Mouse (Mus musculus) frontal cortex, adult 2 months (tissue): ENCODE results near the gene Hsph1. TPM values are rescaled to one million over a fixed set of nuclear protein-coding genes. Genes with fewer than 3 reads are reported as not detected.

Experiments
- DNase-seq, 2 experiments: peaks; one replicate each; pipeline ENCODE4 v3.0.0; 2022; ENCODE audit warnings: low spot score in 1 of 2; ENCODE audit errors: extremely low spot score in 1 of 2
- polyA plus RNA-seq: library from polyadenylated mRNA; depleted of rRNA; stranded (reverse); fragments of >200 nt; gene quantifications from 2 replicates; pipeline ENCODE4 v1.2.3, GENCODE M21; 2012

The Hsph1 gene
- polyA plus RNA-seq, 1 experiment = 200 TPM

- DNase-seq = peak in 1 of 2 experiments; percentile 69
Observed at GRCm38 (mm10) chr5:149642783-149643509, 6.8 kb upstream of the Hsph1 start.

- peak in 1 of 2 experiments; percentile 44 for DNase-seq
Observed at GRCm38 (mm10) chr5:149642366-149642765, 6.2 kb upstream of the Hsph1 start.

GRCm38 (mm10) chr5:149641277-149641892 is 5.2 kb upstream of the Hsph1 start:
- DNase-seq = no peak

DNA sequence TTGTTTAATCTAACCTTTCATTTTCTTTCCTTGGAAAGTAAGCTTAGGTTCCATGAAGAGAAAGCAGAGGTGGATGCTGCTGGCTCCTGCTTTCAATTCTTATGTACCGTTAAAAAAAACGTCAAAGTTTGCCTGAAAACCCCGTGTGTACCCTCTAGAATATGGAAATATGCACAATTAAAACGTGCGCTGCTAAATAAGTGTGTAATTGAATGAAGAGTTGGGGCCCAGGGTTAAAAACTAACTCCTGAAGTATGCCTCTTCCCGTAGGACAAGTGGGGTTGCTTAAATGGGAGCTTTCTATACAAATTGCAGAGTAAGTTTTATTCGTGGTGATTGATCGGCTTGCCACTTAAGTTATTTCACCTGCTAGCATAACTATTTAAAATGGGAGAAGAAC is 1.1 kb upstream of the Hsph1 start:
- no peak for DNase-seq

DNA sequence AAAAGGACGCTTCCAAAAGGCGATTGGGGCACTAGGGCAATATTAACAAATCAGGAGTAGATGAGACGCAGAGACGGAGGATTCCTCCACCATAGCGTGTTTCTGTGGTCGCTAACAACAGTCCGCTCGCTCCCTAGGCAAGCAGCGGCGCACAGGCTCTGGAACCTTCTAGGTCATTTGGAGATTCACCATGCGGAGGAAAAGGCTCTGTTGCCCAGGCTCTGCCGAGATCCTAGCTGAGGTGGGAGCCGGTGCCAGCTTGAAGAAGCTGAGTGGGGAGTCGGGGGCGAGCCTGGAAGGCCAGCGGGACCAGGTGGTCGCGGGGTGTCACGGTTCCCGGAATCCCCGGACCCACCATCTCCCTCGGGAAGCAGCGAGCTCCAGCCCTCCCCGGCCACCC is 620 bp downstream of the Hsph1 start:
- peak in 1 of 2 experiments; percentile 31 for DNase-seq

DNA sequence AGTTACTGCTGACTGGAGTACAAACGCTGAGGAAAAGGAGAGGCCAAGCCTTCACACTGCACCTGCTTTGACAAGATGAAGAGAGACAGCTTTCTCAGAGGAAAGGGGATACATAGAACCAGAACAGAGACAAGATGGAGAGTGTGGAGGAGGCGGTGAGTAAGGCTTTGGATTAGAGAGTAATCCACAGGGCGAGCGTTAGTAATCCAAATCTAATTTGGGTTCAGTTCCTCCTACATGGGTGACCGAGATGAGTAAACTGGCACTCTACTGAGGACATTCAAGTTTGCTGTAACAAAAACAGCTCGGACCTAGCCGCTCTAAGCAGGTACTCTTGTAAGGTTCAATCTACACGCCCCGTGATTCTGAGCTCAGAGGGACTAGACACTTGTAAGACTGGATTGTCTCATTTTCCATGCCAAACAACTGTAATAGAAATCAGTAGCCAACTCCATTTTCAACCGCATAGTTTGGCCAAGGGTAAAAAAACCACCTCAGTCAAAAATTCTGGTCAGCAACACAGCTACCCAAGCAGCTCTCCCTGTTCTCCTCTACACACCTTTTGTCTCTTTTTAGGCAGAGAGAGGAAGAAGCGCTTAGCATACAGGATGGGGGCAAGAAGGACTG is 1.7 kb downstream of the Hsph1 start:
- peak in 1 of 2 experiments; percentile 52 for DNase-seq

DNA sequence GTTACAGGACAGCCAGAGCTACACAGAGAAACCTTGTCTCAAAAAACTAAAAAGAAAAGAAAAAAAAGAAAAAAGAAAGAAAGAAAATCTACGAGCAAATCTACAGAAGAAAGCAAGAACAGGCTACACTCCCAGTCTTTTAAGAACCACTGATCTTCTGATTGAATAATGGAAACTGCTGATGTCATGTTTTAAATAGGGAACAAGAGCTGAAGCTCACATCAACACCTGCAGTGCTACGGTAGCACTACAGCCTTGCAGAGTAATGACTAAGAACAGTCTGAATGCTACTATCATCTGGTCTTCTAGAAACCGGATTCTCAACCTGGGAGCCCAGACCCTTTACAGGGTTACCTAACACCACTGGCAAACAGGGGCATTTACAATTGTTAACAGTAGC is 10.6 kb downstream of the Hsph1 start:
- DNase-seq = no peak

GRCm38 (mm10) chr5:149623815-149624675 is 12.1 kb downstream of the Hsph1 start:
- DNase-seq = peak in 1 of 2 experiments; percentile 31

GRCm38 (mm10) chr5:149622644-149623043 is 13.5 kb downstream of the Hsph1 start:
- DNase-seq = no peak

GRCm38 (mm10) chr5:149622152-149622551 is 14.0 kb downstream of the Hsph1 start:
- DNase-seq = no peak

DNA sequence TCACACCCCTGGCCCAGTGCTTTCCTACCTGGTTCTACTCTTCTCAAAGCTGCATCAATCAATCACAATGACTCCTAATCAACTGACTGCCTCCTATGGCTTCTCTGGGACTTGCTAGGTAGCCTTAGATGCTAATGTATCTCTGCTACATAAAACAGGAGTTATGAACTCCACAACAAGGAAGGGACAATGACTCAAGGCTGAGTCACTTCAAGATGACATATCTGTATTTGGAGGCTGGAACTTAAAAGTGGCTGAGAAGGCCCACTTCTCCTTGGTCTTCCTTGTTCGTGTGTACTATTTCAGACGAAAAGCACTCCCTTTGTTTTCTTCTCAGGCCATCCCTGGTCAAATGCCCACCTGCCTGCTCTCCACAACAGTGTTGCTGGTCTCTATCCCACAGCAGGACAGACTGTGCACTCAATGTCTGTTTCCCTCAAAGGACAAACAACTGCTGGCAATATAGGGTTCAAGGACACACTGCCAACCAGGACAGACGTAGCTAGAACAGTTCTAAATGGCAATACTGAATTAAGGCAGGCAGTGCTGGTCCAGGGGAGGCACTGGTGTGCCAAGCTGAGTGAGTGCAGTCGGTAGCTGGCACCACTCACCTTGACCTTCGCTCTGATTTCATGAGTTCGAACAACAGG is 18.3 kb downstream of the Hsph1 start:
- no peak for DNase-seq

GRCm38 (mm10) chr5:149616817-149617216 is 19.4 kb downstream of the Hsph1 start:
- DNase-seq = no peak

GRCm38 (mm10) chr5:149616138-149616537 is 20.0 kb downstream of the Hsph1 start:
- DNase-seq = no peak

DNA sequence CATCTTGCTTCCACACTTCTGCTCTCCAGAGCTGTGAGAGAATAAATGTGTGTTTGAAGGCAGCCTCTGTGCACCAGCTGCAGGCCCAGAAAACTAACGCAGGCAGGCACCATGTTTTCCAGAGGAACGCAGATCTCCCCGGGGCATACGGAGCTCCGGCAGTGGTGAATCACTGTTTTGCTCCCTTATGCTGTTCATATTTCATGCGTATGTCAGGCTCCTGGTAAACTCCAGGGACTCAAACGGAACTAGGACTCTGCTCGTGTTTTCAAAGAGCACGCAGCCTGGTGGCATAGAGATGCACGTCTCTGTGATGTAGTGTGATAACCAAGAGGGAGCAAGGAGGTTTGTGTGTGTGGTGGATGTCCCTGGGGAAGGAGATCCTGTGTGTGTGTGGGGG is 23.4 kb downstream of the Hsph1 start:
- DNase-seq = peak in 1 of 2 experiments; percentile 66

DNA sequence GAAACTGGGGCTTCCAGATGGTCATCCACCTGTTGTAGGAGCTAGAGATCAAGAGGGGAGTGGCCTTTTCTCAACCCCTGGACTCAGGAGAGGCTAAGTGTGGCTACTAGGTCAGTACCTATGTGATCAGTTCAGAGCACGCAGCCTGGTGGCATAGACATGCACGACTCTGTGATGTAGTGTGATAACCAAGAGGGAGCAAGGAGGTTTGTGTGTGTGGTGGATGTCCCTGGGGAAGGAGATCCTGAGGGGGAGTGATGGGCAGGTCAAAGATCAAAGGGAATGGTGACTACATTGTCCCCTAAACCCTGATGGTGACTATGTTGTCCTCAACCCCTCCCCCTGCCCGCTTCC is 24.0 kb downstream of the Hsph1 start:
- DNase-seq = no peak

DNA sequence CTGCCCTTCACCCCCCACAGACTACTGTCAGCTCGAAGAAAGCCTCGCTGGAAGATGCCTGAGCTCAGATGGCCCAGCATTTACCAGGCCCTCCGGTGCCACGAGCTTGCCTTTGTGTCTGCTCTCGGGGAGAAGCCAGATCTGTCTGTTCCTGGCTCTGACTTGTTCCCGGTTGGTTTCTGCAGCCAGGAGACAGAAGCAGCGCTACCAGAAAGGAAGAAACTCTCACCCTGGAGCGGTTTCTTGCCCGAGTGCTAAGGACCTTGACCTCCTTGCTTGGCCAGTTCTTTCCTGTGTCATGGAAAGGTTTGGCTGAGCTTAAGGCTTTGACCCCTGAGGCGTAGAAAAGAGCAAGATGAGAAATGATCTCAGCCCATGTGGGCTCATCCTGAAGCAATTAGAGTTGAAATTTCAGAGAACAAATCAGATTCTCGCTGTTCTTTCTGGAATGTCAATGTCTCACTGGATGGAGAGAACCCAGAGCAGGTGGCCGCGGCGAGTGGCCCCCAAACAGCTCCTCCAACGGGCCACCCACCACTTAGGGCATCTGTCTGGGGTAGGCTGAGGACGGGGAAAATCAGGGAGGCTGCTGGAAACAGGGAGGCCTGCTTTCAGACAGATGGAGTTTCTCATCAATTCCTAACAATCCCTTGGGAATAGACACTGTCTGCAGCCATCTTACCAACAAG is 24.6 kb downstream of the Hsph1 start:
- DNase-seq = peak in 1 of 2 experiments; percentile 27

DNA sequence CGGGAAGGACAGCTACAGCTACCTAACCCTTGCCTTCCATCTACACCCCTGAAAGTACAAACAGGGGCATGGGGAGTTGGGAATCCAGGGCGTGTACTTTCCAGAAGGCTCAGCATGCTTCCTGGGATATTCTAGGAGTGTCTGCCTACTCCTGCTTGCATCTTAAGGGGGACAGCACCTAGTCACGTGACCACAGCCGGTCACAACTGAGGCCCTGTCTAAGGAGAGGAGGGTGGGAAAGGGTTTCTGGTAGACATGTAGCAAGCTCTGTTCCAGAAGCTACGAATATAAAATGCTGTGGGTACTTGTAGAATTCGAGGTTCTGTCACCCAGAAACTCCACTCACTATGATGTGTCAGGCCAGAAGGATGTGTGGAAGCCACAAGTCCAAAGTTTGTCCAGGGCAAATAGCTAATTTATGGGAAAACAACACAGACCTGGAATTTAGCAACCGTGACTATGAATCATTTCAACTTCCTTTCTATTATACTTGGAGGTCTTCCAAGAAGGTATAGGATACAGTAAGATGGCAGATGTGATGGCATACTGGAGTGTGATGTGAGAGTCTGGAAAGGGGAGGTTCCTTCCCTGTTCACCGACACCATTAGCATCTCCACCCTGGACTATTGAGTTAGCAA is 29.0 kb downstream of the Hsph1 start:
- DNase-seq = no peak

DNA sequence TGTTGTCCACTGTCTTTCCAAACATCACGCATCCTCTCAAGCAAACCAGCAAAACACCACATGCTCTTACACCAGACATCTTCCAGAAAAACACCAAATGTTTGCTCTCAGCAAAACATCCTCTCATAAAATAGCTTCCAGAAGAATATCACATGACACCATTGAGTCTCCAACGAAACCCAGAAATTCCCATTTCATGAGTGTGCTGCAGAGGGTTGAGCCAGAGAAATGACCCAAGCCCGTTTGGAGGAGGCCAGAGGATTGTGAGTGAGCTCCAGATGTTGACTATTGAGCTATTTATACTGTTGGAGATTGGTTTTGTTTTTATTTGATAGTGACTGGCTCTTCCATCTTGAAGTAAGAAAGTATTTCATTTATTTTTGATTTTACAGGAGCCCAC is 32.9 kb downstream of the Hsph1 start:
- no peak for DNase-seq

DNA sequence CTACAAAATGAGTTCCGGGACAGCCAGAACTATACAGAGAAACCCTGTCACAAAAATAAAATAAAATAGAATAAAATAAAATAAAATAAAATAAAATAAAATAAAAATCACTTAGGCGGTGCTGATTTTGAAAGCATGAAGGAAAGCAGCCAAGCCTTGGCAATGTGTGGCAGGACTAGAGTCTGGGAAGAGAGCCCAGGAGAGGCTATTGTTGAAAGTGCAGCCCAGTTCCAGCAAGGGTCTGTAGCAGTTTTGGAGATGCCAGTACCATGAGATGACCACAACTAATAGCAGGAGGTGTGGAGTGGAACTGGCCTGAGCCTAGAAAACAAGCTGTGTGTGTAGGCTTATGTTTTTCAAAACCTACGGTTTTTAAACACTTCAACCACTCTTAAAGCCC is 34.2 kb downstream of the Hsph1 start:
- peak in 1 of 2 experiments; percentile 39 for DNase-seq
